Mouse (Mus musculus): Measurements from ENCODE around the gene Coa3. TPM values are rescaled to one million over a fixed set of nuclear protein-coding genes. Genes with fewer than 3 reads are reported as not detected.

Coa3 gene
- polyA plus RNA-seq, 1 experiment: 540 TPM

DNA sequence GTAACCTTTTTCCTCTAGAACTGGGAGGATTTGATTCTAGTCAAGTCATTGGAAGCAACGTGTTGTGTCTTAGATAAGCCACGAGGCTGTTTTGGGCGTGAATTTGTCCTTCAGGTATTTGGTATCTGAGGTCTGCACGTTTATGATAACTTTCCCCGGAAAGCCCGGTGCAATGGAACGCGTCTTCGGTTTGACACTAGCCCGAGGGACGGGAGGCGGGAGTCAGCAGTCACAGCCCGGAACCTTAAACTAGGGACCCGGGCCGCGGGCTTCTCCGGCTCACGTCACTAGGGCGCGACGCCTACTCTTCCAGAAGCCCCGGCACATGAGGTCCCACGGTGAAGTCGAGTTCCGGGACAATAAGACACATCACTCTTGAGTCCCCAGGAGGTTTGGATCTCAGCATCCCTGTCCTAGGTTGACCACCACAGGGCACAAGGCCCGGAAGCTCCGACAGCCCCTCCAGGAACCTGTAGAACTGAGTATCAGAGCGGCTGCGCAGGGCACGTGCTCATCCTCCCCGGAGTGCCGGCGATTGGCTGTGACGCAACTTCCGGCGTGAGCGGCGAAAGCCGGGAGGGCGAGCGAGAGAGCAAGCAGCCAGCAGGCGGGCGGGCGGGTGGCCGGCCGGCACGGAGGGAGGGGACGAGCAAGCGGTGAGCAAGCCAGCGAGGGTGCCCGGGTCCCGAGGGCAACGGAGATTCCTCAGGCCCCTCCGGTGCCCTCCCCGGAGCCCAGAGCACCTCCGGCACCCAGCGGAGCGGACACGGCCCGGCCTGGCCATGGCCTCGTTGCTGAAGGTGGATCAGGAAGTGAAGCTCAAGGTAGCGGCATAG is 37.0 kb upstream of the Coa3 start, which contains the start of gene Psme3:
TSS of gene Psme3 (plus strand) at position 549 of the 836 bp plus-strand sequence.
- Histone ChIP-seq H3K4me3 (ENCODE audit: insufficient read depth, low read depth, low read length) (peak within 1 kb of the TSS; percentile 88), H3K4me1 (ENCODE audit: control insufficient read depth, insufficient read depth, low read length) (no peaks in the 10 kb centered on the region; the same call in 1 of the 2 replicates), H3K36me3 (ENCODE audit: control insufficient read depth, insufficient read depth, low read length) (peaks cover 6% of the 10 kb centered on the region), H3K27me3 (replicated peaks; ENCODE audit: control insufficient read depth, insufficient read depth, low read length) (no peaks in the 10 kb centered on the region), H3K27ac (ENCODE audit: insufficient read depth, low read depth, low read length) (peak within 1 kb of the TSS; percentile 90)
- peak; percentile 65 for TF ChIP-seq POLR2A (IDR thresholded peaks at IDR 0.05; ENCODE audit: low read depth, low read length)
- TF ChIP-seq CTCF (conservative IDR thresholded peaks at IDR 0.05; ENCODE audit: insufficient read depth, insufficient read length, low read depth, low read length): no peak
- DNase-seq: peak; percentile 96
- WGBS: under 1% methylated on average over 62 of the region's 62 CpGs

DNA sequence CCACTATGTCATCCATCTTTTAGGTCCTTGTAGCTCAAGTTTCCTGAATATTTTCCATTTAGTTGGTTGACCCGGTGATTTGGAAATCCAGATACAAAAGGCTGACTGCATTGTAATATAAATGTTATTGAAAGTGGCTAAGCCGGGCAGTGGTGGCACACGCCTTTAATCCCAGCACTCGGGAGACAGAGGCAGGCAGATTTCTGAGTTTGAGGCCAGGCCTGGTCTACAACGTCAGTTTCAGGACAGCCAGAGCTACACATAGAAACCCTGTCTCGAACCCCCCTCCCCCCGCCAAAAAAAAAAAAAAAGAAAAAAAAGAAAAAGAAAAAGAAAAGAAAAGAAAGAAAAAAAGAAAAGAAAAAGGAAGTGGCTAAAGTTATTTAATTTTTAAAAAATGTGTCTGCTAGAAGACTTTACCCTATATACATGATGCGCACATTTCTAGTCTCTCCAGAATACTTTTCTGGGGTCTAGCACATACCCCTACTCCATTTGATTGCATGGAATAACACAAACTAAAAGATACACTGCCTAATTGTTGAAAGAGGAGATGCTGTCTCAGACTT is 36.3 kb upstream of the Coa3 start:
- H3K4me3 ChIP-seq (ENCODE audit: insufficient read depth, low read depth, low read length): peak overlapping the region; percentile 88

DNA sequence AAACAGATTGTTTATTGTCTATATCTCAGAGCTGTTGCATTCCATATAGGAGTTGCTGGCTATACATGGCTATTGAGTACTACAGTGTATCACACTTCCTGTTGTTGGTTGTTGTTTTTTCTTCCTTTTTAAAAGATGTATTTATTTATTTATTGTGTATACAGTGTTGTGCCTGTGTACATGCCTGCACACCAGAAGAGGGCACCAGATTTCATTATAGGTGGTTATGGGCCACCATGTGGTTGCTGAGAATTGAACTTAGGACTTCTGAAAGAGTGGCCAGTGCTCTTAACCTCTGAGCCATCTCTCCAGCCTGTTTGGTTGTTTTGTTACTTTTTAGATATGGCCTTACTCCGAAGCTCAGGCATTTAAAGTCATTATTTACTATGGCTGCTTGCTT is 35.7 kb upstream of the Coa3 start:
- H3K36me3 ChIP-seq (ENCODE audit: control insufficient read depth, insufficient read depth, low read length): peaks cover 3% of the 10 kb centered on the region
- H3K27me3 ChIP-seq (replicated peaks; ENCODE audit: control insufficient read depth, insufficient read depth, low read length): no peaks in the 10 kb centered on the region
- no peak overlapping the region for H3K4me3 ChIP-seq (ENCODE audit: insufficient read depth, low read depth, low read length)
- H3K27ac ChIP-seq (ENCODE audit: insufficient read depth, low read depth, low read length): no peak overlapping the region
- no peak for TF ChIP-seq CTCF (conservative IDR thresholded peaks at IDR 0.05; ENCODE audit: insufficient read depth, insufficient read length, low read depth, low read length)
- no peak for TF ChIP-seq POLR2A (IDR thresholded peaks at IDR 0.05; ENCODE audit: low read depth, low read length)
- DNase-seq: no peak
- WGBS: 95% methylated on average over 1 of the region's 1 CpGs
- no peaks in the 10 kb centered on the region; the same call in 1 of the 2 replicates for H3K4me1 ChIP-seq (ENCODE audit: control insufficient read depth, insufficient read depth, low read length)

More for the DNA sequence above, 36.3 kb upstream of the Coa3 start:
- DNase-seq: no peak
- TF ChIP-seq CTCF (conservative IDR thresholded peaks at IDR 0.05; ENCODE audit: insufficient read depth, insufficient read length, low read depth, low read length) (no peak), POLR2A (IDR thresholded peaks at IDR 0.05; ENCODE audit: low read depth, low read length) (no peak)
- no peaks in the 10 kb centered on the region; the same call in 1 of the 2 replicates for H3K4me1 ChIP-seq (ENCODE audit: control insufficient read depth, insufficient read depth, low read length)
- H3K27me3 ChIP-seq (replicated peaks; ENCODE audit: control insufficient read depth, insufficient read depth, low read length): no peaks in the 10 kb centered on the region
- 84% methylated on average over 8 of the region's 8 CpGs for WGBS
- H3K36me3 ChIP-seq (ENCODE audit: control insufficient read depth, insufficient read depth, low read length): peaks cover 4% of the 10 kb centered on the region
- peak overlapping the region; percentile 90; the same call in 1 of the 2 replicates for H3K27ac ChIP-seq (ENCODE audit: insufficient read depth, low read depth, low read length)

DNA sequence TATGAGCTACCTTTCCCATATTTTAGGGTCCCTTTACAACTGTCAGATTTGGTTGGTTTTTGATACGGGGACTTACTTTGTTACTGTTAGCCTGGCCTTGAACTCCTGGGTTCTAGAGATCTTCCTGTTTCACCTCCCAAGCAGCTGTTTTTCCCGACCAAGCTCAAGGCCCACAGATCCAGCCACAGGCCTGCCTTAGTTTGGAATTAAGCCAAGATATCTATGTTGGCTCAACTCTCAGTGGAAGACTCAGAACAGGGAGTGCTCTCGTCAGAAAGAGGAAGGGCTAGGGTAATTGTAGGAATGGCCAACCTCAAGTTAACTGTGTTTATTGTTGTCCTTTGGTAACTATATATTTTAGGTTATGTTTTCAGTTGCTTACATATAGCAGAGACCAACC is 33.2 kb upstream of the Coa3 start:
- no peak for TF ChIP-seq POLR2A (IDR thresholded peaks at IDR 0.05; ENCODE audit: low read depth, low read length)
- TF ChIP-seq CTCF (conservative IDR thresholded peaks at IDR 0.05; ENCODE audit: insufficient read depth, insufficient read length, low read depth, low read length): no peak
- Histone ChIP-seq H3K27ac (ENCODE audit: insufficient read depth, low read depth, low read length) (no peak overlapping the region), H3K4me3 (ENCODE audit: insufficient read depth, low read depth, low read length) (no peak overlapping the region), H3K4me1 (ENCODE audit: control insufficient read depth, insufficient read depth, low read length) (no peaks in the 10 kb centered on the region; the same call in 1 of the 2 replicates), H3K36me3 (ENCODE audit: control insufficient read depth, insufficient read depth, low read length) (no peaks in the 10 kb centered on the region), H3K27me3 (replicated peaks; ENCODE audit: control insufficient read depth, insufficient read depth, low read length) (no peaks in the 10 kb centered on the region)
- no peak for DNase-seq
- 46% methylated on average over 3 of the region's 3 CpGs for WGBS

DNA sequence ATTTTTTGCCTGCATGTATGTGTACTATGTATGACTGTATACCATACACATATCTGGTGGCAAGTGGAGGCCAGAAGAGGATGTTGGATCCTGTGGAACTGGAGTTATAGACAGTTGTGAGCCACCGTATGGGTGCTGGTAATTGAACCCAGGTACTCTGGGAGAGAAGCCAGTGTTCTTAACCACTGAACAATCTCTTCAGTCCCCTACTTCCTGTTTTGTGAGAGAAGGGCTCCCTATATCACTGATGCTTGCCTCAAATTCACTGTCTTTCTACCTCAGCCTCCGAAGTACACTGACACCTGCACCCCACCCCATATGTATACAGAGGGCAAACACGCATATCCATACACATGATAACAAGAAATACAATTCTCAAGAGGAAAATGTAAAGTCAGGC is 32.2 kb upstream of the Coa3 start:
- no peak for TF ChIP-seq POLR2A (IDR thresholded peaks at IDR 0.05; ENCODE audit: low read depth, low read length)
- no peak for TF ChIP-seq CTCF (conservative IDR thresholded peaks at IDR 0.05; ENCODE audit: insufficient read depth, insufficient read length, low read depth, low read length)
- WGBS: 87% methylated on average over 3 of the region's 3 CpGs

GRCm38 (mm10) chr11:101307744-101308143 is 28.8 kb upstream of the Coa3 start:
- TF ChIP-seq CTCF (conservative IDR thresholded peaks at IDR 0.05; ENCODE audit: insufficient read depth, insufficient read length, low read depth, low read length): no peak
- no peak for TF ChIP-seq POLR2A (IDR thresholded peaks at IDR 0.05; ENCODE audit: low read depth, low read length)
- 54% methylated on average over 5 of the region's 5 CpGs for WGBS
- Histone ChIP-seq H3K27me3 (replicated peaks; ENCODE audit: control insufficient read depth, insufficient read depth, low read length) (no peaks in the 10 kb centered on the region), H3K4me3 (ENCODE audit: insufficient read depth, low read depth, low read length) (no peak overlapping the region), H3K4me1 (ENCODE audit: control insufficient read depth, insufficient read depth, low read length) (no peaks in the 10 kb centered on the region), H3K27ac (ENCODE audit: insufficient read depth, low read depth, low read length) (no peak overlapping the region), H3K36me3 (ENCODE audit: control insufficient read depth, insufficient read depth, low read length) (no peaks in the 10 kb centered on the region)
- DNase-seq: no peak

More for the DNA sequence above, 32.2 kb upstream of the Coa3 start:
- Histone ChIP-seq H3K4me3 (ENCODE audit: insufficient read depth, low read depth, low read length) (no peak overlapping the region), H3K27ac (ENCODE audit: insufficient read depth, low read depth, low read length) (no peak overlapping the region), H3K27me3 (replicated peaks; ENCODE audit: control insufficient read depth, insufficient read depth, low read length) (no peaks in the 10 kb centered on the region), H3K4me1 (ENCODE audit: control insufficient read depth, insufficient read depth, low read length) (no peaks in the 10 kb centered on the region), H3K36me3 (ENCODE audit: control insufficient read depth, insufficient read depth, low read length) (no peaks in the 10 kb centered on the region)
- DNase-seq: no peak
